Mouse (Mus musculus) thymus, adult 2 months (tissue): ENCODE data around the gene Nop9. TPM values are rescaled to one million over a fixed set of nuclear protein-coding genes. Genes with fewer than 3 reads are reported as not detected.

ENCODE experiments used
- DNase-seq: peaks from one replicate; pipeline ENCODE4 v3.0.0; 2021
- H3K27ac ChIP-seq: fragments of 200-500 bp; 2 replicates; pipeline ENCODE4 v1.5.1; 2012; ENCODE audit warnings: low read length, control low read depth; ENCODE audit not compliant: control insufficient read depth, insufficient read depth
- H3K27me3 ChIP-seq: fragments of 200-500 bp; 2 replicates; pipeline ENCODE4 v1.6.1; 2012; ENCODE audit warnings: mild to moderate bottlenecking, low read length, moderate library complexity, mixed read lengths; ENCODE audit not compliant: control insufficient read depth, insufficient read depth
- H3K36me3 ChIP-seq: fragments of 200-500 bp; 2 replicates; pipeline ENCODE4 v1.6.1; 2012; ENCODE audit warnings: mild to moderate bottlenecking, low read length, moderate library complexity; ENCODE audit not compliant: control insufficient read depth, insufficient read depth
- H3K4me1 ChIP-seq: fragments of 200-500 bp; replicated peaks from 2 replicates; pipeline ENCODE4 v1.6.1; 2012; ENCODE audit warnings: low read length; ENCODE audit not compliant: control insufficient read depth, insufficient read depth
- H3K4me3 ChIP-seq: fragments of 200-500 bp; 2 replicates; pipeline ENCODE4 v1.5.1; 2012; ENCODE audit warnings: mild to moderate bottlenecking, low read length, control low read depth, moderate library complexity; ENCODE audit not compliant: control insufficient read depth, insufficient read depth
- CTCF ChIP-seq: fragments of 200-500 bp; IDR thresholded peaks from 2 replicates; pipeline ENCODE4 v1.5.1; 2012; ENCODE audit warnings: mild to moderate bottlenecking, control low read depth, low read length, moderate library complexity, borderline replicate concordance; ENCODE audit not compliant: control insufficient read depth, poor library complexity, insufficient read depth; ENCODE audit errors: extremely low read depth
- POLR2A ChIP-seq: fragments of 200-500 bp; IDR thresholded peaks from 2 replicates; pipeline ENCODE4 v1.6.1; 2012; ENCODE audit warnings: mild to moderate bottlenecking, low read length, control low read depth, moderate library complexity; ENCODE audit not compliant: control insufficient read depth, poor library complexity, insufficient read depth; ENCODE audit errors: extremely low read depth
- WGBS: fragments of 180-500 bp; shearing (Covaris S2); methylation state at CpG from one replicate; pipeline ENCODE4 v1.1.7; 2018; 5-methylcytosine and 5-hydroxymethylcytosine counted together
- polyA plus RNA-seq: library from polyadenylated mRNA; depleted of rRNA; stranded (reverse); fragments of >200 nt; gene quantifications from 2 replicates; pipeline ENCODE4 v1.2.3, GENCODE M21; 2012

Nop9 gene
- polyA plus RNA-seq, 1 experiment: 41.5 TPM

GRCm38 (mm10) chr14:55709509-55709908 is 36.0 kb upstream of the Nop9 start:
- 95% methylated on average over 4 of the region's 4 CpGs for WGBS
- TF ChIP-seq CTCF (no peak), POLR2A (no peak)

GRCm38 (mm10) chr14:55711786-55712185 is 33.7 kb upstream of the Nop9 start:
- DNase-seq: no peak
- 88% methylated on average over 7 of the region's 7 CpGs for WGBS
- TF ChIP-seq CTCF: no peak
- TF ChIP-seq POLR2A: no peak
- Histone ChIP-seq H3K4me1 (0 out of 2 replicates have a peak, but pooled peaks cover 5% of the 10 kb centered on the region), H3K4me3 (no peak overlapping the region), H3K36me3 (no peaks in the 10 kb centered on the region), H3K27ac (no peak overlapping the region), H3K27me3 (no peaks in the 10 kb centered on the region)

More at GRCm38 (mm10) chr14:55709509-55709908, 36.0 kb upstream of the Nop9 start:
- Histone ChIP-seq H3K4me1 (0 out of 2 replicates have a peak, but pooled peaks cover 5% of the 10 kb centered on the region), H3K4me3 (no peak overlapping the region), H3K27me3 (no peaks in the 10 kb centered on the region), H3K36me3 (no peaks in the 10 kb centered on the region), H3K27ac (no peak overlapping the region)
- DNase-seq: no peak

- DNase-seq: no peak
- no peak for TF ChIP-seq CTCF
- no peak for TF ChIP-seq POLR2A
- H3K4me3 ChIP-seq: no peak overlapping the region
- H3K27ac ChIP-seq: no peak overlapping the region
- 28% methylated on average over 25 of the region's 25 CpGs for WGBS
- no peaks in the 10 kb centered on the region for H3K27me3 ChIP-seq
- 0 out of 2 replicates have a peak, but pooled peaks cover 5% of the 10 kb centered on the region for H3K4me1 ChIP-seq
- H3K36me3 ChIP-seq: 0 out of 2 replicates have a peak, but pooled peaks cover 3% of the 10 kb centered on the region
Observed at GRCm38 (mm10) chr14:55713007-55713728, 32.3 kb upstream of the Nop9 start.

GRCm38 (mm10) chr14:55713729-55714122 is 31.8 kb upstream of the Nop9 start, which contains the start of gene Tgm1:
Gene Tgm1 (minus strand): TSS chr14:55713926.
- Histone ChIP-seq H3K4me1 (0 out of 2 replicates have a peak, but pooled peaks cover 5% of the 10 kb centered on the region), H3K4me3 (no peak within 1 kb of the TSS), H3K27me3 (no peaks in the 10 kb centered on the region), H3K27ac (no peak within 1 kb of the TSS), H3K36me3 (0 out of 2 replicates have a peak, but pooled peaks cover 3% of the 10 kb centered on the region)
- no peak for DNase-seq
- 41% methylated on average over 4 of the region's 4 CpGs for WGBS
- TF ChIP-seq POLR2A: no peak
- no peak for TF ChIP-seq CTCF

GRCm38 (mm10) chr14:55714893-55715292 is 30.6 kb upstream of the Nop9 start:
- no peak for TF ChIP-seq CTCF
- 0 out of 2 replicates have a peak, but pooled peaks cover 3% of the 10 kb centered on the region for H3K36me3 ChIP-seq
- H3K4me1 ChIP-seq: 0 out of 2 replicates have a peak, but pooled peaks cover 5% of the 10 kb centered on the region
- H3K27ac ChIP-seq: no peak overlapping the region
- WGBS: 45% methylated on average over 6 of the region's 6 CpGs
- no peak overlapping the region for H3K4me3 ChIP-seq
- no peaks in the 10 kb centered on the region for H3K27me3 ChIP-seq
- no peak for DNase-seq

GRCm38 (mm10) chr14:55716271-55716670 is 29.2 kb upstream of the Nop9 start:
- 0 out of 2 replicates have a peak, but pooled peaks cover 3% of the 10 kb centered on the region for H3K36me3 ChIP-seq
- H3K4me3 ChIP-seq: no peak overlapping the region
- no peak for DNase-seq
- H3K27ac ChIP-seq: no peak overlapping the region
- 99% methylated on average over 6 of the region's 6 CpGs for WGBS
- TF ChIP-seq CTCF (no peak), POLR2A (no peak)
- H3K4me1 ChIP-seq: 0 out of 2 replicates have a peak, but pooled peaks cover 5% of the 10 kb centered on the region
- no peaks in the 10 kb centered on the region for H3K27me3 ChIP-seq
